Mouse (Mus musculus) T-helper 2 cell (primary cell): Measurements from ENCODE around the gene Gm20388.

ENCODE experiments used
- in situ Hi-C: fragments of 300-600 bp; cut with MboI, MseI; formaldehyde crosslinking; loops from one replicate; pipeline ENCODE4 v1.15.1; 2025; ENCODE audit warnings: high pct_unique_total_duplicates

Gene Gm20388

DNA sequence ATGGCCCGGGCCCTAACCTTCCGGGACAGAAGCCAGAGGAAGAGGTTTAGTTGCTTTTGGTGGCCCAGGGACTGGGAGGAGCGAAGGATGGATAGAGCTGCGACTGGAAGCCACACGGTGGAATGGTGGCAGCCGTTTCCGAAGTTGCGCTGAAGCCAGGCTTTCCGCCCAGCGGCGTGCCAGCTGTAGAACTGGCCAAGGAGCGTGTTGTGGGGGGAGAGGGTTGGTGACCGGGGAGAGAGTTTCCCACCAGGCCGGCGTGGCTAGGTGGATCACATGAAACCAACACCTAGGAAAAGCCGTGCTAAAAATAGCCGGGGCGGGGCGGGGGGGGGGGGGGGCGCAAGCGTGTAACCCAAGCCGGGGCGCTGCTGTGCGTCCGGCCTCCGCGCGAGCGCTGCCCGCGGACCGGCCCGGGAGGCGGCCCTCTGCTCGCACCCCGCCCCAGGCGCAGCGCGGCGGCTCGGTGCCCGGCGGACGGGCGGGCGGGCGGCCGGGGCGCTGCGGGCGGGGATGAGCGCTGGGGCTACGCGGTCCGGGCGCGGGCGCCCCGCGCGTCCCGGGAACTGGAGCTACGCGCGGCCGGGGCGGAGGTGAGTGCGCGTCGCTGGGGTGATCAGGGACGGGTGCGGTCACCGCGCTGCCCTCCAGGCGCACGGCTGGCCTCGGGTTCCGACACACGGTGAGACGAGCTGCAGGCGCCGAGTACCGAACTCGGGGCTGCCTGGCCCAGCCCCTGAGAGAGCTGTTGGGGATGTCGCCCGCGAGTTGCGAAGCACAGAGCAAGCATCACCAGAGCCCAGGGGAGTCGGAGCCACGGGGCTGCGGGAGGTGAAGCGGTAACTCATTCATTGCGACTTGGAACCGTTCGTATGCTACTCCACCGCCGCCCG lies 2319.4 kb downstream of the Gm20388 start:
- in situ Hi-C loops = loop anchor here (10.0 kb wide), 1 partner anchor 495 kb away; no protein-coding TSS in a partner anchor

DNA sequence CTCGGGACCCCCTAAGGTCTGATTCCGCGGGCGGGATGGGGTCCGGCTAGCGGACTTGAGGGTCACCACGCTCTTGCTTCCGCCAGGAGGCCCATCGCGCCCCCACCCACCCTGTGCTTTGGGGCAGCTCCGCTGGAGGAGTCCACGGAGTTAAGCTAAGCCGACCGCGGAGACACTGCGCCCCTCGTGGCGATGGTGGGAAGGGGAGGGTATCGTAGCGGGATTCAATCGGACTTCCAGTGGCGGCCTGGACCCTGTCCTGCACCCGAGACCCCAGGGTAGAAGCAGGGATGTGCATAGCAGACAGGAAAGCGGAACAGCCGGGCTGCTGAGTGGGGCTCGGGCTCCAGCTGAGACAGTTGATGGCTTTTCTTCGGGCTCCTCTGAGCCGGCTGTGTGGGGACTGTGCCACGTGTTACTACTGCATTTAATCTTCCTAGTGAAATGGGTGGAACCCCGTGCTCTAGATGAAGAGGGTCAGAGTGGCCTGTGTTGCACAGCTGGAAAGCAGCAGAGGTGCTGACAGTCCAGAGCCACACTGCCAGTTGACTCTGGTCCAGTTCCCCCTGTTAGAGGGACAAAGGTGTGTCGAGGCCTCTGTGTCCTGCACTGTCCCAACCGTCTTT lies 2320.2 kb downstream of the Gm20388 start:
- in situ Hi-C loops = no loop called here

- in situ Hi-C loops = no loop called here
Observed at GRCm38 (mm10) chr8:122234055-122234454, 2323.4 kb downstream of the Gm20388 start.

DNA sequence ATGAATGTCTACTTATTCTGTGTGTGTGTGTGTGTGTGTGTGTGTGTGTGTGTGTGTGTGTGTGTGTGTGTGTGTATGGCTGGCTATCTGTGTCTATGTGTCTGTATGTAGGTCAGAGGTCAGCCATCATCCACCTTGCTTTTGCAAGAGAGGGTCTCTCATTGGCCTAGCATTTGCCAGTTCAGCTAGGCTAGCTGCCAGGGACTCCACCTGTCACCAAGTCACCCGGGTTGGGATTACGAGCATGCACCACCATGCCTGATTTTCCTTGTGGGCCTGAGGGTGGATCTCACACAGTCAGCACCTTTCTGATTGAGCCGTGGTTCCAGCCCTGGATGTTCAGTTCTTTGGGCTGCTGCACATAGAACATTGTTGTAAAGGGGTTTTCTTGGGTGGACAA lies 2325.9 kb downstream of the Gm20388 start:
- in situ Hi-C loops = no loop called here

DNA sequence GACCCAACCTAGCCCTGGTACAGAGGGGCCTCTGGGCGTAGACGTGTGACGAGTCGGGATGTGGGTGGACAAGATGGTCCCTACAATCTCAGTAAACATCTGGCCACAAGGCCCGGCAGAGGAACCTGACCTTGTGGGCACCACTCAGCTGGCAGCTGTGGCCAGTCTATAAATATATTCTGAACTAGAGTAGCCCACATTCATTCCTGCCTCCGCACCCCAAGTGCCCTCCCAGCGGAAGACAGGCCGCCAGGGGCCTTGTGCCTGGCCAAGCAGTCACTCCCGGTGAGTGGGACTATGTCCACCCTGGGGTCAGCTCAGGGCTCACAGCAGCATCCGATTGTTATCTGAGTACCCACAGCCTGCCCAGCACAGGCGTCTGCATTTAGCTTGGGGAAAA lies 2327.6 kb downstream of the Gm20388 start:
- in situ Hi-C loops = no loop called here

DNA sequence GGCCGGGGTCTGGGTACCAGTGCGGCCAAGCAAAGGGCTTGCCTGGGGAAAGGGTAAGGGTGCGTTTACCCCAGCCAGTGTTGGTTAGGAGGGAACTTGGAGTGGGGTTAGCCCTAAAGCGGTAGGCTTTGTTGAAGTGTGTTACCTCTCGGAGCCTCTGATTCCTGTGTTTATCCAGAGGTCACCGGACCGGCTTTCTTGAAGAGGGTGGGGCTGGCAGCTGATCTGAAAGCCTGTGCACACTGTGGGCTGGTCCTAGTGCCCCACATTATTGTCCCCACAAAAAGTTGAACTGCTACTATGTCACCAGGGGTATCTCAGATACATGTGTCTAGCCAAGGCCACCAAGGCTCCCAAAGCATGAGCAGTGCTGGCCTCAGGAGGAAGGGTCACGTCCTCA lies 2328.1 kb downstream of the Gm20388 start:
- in situ Hi-C loops = no loop called here

DNA sequence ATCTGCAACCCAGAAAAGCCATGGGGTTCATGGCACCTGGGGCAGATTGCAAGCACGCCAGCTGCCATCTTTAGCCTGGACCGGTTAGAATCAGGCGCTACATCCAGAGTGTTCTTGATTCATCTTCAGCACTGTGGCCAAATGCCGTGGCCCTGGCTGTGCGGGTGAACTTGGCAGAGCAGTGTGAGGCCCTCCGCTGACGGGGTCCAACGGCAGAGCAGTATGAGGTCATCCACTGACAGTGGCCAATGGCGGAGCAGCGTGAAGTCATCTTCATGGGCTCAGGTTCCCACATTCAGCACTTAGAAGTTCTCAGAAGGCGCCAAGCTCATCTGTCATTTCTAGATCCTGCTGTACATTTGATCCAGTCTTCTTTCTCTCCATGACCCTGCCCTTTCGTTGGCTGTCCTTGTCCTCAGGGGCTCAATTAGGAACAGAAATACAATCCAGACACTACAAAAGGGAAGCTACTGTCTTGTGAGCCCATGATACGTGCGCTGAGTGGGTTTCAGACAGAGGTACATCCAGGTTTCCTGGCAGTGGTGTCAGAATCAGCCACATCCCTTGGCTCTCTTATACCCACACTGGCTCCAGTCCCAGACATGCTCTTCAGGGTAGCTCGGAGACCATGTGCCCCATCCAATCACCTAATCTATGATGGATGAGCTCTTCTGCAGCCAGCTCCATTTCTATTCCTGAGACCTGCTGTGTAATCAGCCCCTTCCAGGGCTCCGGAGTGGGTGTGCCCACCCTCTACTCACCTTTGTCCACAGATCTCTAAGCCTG lies 2329.8 kb downstream of the Gm20388 start:
- in situ Hi-C loops = loop anchor here (5.0 kb wide), 1 partner anchor 93 kb away; no protein-coding TSS in a partner anchor

DNA sequence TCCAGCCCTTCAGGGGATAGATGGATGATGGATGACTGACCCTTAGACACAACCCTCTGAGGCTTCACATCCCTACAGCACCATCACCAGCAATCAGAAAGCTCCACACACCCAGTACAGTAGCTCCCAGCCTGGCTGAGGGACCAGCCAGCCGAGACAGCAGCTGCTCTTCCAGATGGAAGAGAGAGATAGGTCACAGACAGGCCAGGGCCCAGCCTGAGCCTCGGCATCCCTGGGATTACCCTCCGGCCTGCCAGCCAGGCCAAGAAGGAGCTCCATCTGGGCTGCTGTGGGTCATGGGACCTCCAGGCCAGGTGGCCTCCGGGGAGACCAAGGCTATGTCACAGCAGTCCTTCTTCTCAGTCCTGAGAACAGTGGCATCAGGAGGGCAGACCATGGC lies 2332.7 kb downstream of the Gm20388 start:
- in situ Hi-C loops = loop anchor here (5.0 kb wide), 1 partner anchor 96 kb away; no protein-coding TSS in a partner anchor

DNA sequence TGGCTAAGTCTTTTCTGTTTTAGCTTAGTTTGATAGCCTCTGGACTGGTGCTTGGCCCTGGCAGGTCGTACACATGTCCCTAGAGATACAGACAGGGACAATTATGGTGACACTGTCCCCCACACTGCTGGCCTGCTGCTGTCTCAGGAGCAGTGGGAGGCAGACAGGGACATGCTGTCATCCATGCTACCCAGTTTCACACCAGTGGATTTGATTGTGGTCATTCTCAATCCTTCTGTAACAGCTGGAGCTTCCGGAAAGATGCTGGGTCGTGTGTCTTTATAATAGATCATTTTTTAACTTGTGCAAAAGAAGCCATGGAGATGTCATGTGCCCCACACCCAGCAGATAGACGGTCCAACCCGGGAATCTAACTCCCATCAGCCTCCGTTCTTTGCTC lies 2334.5 kb downstream of the Gm20388 start:
- in situ Hi-C loops = no loop called here

DNA sequence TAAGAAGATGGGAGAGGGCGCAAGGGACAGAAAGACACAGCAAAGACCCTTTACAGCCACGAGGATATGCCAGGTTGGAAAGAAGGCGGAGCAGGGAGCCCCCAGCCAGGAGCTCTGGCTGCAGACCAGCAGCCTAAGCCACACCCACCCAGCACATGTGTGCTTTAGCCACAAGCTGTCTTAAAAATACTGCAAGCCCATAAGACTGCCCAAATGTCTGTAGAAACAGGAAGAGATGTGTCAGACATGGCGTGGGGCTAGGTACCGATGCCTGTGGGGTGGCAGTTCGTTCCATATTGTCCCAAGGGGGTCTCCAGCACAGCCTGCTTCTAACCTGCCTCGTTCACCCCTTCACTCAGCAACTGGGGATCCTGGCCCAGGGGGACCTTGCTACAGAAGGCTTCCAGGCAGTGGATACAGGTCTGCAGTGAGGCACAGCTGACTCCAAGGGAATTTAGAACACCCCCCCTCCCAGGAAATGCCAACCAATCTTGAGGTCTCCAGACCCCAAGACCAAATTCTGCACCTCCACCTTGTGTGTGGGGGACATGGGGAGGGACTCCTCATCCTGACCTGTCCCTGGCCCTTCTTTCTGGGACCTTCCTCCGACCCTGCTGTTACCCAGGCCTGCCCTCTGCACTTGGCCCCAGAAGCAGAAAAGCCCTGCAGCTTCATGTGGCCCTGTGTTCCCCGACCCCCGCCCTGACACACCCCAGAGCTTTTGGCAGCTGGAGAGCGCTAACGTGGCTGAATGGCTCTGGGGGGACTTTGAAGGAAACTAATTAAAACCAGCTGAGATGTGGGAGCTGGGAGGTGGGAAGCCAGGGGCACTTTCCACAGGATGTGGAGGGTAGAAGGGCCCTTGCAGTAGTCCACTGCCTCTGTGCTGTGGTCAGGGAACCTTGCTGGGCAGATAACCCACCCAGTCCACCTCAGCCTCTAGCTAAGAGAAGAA lies 2335.9 kb downstream of the Gm20388 start:
- in situ Hi-C loops = no loop called here

DNA sequence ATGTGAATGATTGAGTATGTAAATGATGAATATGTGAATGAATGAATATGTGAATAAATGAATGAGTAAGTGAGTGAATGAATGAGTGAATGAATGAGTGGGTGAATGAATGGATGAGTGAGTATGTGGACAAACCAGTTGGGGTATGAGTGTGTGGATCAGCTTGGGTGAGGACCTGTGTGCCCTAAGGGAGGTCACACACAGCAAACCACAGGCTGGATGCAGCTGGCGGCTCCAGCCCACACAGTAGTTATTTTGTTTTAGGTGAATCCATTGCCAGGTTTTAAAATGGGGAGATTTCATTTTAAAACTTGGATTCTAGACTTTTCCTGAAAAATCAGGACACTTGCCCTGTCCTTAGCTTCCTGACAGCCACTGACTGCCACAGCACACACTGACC lies 2341.1 kb downstream of the Gm20388 start:
- in situ Hi-C loops = no loop called here

GRCm38 (mm10) chr8:122252366-122252765 lies 2341.7 kb downstream of the Gm20388 start:
- in situ Hi-C loops = no loop called here

GRCm38 (mm10) chr8:122259351-122259750 lies 2348.7 kb downstream of the Gm20388 start:
- in situ Hi-C loops = no loop called here

DNA sequence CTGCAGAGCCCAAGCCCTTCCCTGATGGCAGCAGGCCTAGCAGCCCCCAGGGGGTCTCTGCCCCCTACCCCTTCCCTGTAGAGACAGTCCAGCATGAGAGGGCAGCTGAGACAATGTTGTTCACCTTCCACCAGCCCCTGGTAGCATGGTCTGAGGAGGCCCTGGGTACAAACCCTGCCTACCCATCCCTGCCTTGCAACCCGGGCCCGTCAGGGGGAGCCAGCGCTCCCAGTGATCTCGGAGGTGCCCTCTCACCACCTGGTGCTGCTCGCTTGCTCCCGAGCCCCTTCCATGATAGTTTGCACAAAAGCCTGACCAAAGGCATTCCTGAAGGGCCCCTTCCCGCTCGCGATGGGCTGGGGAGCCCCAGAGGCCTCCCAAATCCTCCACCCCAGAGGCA lies 2350.1 kb downstream of the Gm20388 start:
- in situ Hi-C loops = no loop called here

DNA sequence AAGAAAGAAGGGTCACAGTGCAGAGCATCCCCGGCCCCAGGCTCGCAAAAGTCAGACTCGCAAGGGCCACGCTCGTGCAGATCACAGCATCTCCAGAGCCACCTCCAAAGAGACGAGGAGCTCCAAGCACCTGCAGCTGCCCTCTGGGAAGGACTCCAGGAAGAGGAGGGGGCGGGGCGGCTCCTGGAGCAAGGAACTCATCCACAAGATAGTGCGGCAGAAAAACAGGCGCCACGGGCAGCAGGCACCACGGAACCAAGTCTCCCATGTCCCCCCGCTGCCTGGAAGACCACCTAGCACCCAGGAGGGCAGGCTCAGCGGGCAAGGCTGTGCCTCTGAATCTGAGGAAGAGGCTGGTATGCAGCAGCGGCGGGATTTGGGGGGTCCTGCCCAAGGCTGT lies 2352.2 kb downstream of the Gm20388 start:
- in situ Hi-C loops = no loop called here

GRCm38 (mm10) chr8:122264243-122264642 lies 2353.6 kb downstream of the Gm20388 start:
- in situ Hi-C loops = no loop called here

GRCm38 (mm10) chr8:122265522-122265921 lies 2354.9 kb downstream of the Gm20388 start:
- in situ Hi-C loops = no loop called here

GRCm38 (mm10) chr8:122266867-122267266 lies 2356.2 kb downstream of the Gm20388 start:
- in situ Hi-C loops = no loop called here

GRCm38 (mm10) chr8:122268861-122269260 lies 2358.2 kb downstream of the Gm20388 start:
- in situ Hi-C loops = no loop called here

DNA sequence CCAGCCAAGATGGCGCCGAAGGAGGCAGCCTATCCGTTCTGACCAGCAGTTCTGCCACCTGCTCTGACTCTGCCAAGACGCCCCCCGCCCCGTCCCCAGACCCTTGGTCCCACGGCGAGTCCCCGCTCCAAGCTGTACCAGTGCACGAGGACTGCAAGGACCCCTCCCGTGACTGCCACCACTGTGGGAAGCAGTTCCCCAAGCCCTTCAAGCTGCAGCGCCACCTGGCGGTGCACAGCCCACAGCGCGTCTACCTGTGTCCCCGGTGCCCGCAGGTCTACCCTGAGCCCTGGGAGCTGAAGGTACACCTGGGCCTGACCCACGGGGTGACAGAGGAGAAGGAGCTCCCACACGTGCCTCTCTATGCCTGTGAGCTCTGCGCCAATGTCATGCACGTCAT lies 2358.8 kb downstream of the Gm20388 start:
- in situ Hi-C loops = no loop called here

GRCm38 (mm10) chr8:122270555-122270954 lies 2359.9 kb downstream of the Gm20388 start:
- in situ Hi-C loops = loop anchor here (5.0 kb wide), 2 partner anchors 62 to 102 kb away; no protein-coding TSS in a partner anchor
